Mouse (Mus musculus) urinary bladder, adult 18-20 months (tissue): ENCODE results near the gene Strap.
"Not testable (repeated sequence)": the region's sequence is repeated elsewhere in the genome, so short reads cannot be mapped to it uniquely, and the experiment has no call there.

Experiments used
- DNase-seq, 2 experiments: peaks; one replicate each; pipeline ENCODE4 v3.0.0; 2022; ENCODE audit warnings: low spot score in 2 of 2, mixed read lengths in 2 of 2

The Strap gene

GRCm38 (mm10) chr6:137734846-137735609 lies at the start of gene Strap:
Strap (plus strand) TSS chr6:137735078.
- peak; percentile 78 to 88 for DNase-seq

DNA sequence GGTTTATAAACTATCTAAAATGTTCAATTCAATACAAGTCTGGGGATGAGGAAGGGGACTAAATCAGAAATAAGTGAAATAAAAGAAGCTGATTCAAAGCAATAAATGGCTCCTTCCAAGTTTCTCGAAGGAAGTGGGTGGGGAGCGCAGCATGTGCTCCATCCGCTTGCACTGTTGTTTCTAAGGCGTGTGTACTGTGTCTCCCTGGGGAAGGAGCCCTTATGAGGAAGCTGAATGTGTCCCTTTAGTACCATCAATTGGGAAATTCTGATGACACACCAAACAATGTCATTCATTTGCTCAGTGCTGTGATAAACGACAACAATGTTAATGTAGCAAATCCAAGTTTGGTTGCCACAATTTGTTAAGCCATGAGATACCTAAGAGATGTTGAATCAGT lies 47.2 kb upstream of the Strap start:
- no peak for DNase-seq

GRCm38 (mm10) chr6:137688079-137688478 lies 46.8 kb upstream of the Strap start:
- DNase-seq = no peak

DNA sequence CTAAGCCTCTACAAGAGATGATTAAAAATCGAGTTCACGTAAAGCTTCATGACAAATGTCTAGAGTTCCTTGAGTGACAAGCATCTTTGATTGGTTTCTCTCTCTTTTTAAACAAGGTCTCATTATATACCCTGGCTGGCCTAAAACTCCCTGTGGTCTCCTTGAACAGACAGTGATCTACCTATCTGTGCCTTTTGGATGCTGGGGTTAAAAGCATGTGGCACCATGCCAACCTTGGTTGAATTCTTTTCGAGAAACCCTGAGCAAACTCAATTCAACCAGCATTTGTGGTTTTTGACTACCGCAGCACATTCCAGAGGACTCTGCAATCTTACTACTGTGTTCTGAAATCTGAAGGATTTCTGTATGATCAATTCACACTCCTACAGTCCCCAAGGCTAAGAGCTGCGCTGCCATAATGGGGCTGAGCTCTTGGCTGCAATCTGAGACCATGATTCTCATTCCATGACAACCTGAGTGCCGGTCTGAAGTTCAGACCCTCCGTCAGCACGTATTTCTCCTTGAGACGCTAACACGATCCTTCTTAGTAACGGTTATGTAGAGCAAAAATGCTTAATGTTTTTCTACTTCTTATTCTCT lies 46.3 kb upstream of the Strap start:
- no peak for DNase-seq

DNA sequence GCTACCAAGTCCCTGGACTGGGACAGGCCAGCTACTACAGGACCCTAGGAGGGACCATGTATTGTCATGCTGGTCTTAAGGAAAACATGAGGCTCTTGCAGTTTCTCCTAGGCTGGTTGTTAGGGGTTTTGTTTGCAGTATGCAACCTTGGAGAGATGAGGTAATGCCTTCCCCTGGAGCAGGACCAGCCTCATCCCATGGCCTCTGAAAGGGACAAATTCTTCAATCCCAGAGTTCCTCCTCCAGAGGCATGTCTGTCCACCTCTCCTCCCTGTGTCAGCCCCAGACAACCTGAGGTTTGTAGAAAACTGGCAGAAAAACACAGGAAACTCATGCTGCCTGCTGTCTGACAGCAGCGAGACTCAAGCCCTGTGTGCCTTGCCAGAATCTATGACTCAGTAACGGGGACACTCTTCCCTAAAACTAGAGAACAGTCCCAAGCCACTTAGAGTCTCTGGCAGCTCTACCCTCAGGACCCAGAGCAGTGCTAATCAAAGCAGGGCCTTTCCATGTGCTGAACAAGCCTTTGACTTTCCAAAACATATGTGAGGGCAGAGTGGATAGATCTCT lies 44.2 kb upstream of the Strap start:
- no peak for DNase-seq

- DNase-seq = no peak
These were observed 40.6 kb upstream of the Strap start for GRCm38 (mm10) chr6:137694310-137694709.

DNA sequence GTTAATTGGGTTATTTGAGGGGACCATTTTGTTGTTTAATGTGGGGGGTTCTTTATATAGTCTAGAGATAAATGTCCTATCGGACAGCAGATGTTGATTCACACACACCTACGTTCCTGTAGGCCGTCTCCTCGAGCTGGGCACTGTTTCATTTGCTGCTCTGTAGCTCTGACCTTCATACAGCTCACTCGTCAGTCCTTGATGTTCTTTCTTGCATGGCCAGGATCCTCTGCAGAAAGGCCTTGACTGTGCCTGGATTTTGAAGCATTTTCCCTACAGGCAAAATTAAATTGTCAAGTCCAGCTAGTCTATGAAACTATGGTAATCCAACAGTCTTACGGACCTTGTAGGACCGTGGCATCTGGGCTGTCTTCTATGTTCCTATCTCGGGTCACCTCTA lies 39.8 kb upstream of the Strap start:
- DNase-seq = no peak

GRCm38 (mm10) chr6:137696445-137697204 lies 38.3 kb upstream of the Strap start:
- DNase-seq = no peak

GRCm38 (mm10) chr6:137699434-137699833 lies 35.4 kb upstream of the Strap start:
- DNase-seq = no peak

DNA sequence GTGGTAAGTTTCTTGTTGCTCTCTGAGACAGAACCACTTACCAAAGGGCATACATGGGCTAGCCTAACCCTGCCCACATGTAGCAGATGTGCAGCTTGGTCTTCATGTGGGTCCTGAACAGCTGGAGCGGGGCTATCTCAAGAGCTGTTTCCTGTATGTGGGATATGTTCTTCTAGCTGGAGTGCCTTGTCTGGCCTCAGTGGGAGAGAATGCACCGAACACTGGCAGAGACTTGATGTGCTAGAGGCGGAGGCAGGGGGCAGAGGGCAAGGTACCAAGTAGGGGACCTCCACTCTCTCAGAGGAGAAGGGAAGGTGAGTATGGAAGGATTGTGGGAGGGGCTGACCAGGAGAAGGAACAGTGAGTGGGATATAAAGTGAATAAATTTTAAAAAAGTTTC lies 32.7 kb upstream of the Strap start:
- DNase-seq = no peak

- no peak for DNase-seq
These were observed 32.0 kb upstream of the Strap start for GRCm38 (mm10) chr6:137702918-137703317.

- DNase-seq = no peak
These were observed 31.4 kb upstream of the Strap start for GRCm38 (mm10) chr6:137703431-137703830.

GRCm38 (mm10) chr6:137704300-137704939 lies 30.5 kb upstream of the Strap start:
- DNase-seq = no peak

GRCm38 (mm10) chr6:137706209-137706608 lies 28.7 kb upstream of the Strap start:
- DNase-seq = no peak

DNA sequence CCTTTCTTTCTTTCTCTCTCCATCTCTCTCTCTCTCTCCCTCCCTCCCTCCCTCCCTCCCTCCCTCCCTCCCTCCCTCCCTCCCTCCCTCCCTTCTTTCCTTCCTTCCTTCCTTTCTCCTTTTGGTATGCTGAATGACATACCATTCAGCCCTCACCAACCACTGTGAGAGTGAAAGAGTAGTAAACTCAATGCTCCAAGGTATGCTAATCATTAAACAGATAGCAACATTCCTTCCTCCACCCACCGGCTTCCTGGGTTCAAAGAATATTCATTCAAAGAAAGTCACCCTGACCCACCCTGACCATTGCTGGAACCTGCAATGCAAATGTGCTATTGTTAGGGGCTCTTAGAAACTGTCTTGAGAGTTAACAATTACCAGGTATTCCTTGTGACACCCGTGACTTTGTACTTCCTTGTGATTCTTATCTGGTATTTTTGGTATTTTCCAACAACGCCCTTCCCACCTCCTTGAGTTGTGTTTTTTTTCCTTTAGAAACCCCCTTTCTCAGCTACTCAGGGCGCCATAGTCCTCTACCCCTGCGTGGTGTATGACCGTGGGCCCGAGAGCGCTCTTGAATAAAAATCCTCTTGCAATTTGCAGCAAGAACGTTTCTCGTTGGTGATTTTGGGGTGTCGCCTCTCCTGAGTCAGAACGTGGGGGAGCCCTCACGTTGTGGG lies 26.0 kb upstream of the Strap start:
- not testable (repeated sequence) for DNase-seq

DNA sequence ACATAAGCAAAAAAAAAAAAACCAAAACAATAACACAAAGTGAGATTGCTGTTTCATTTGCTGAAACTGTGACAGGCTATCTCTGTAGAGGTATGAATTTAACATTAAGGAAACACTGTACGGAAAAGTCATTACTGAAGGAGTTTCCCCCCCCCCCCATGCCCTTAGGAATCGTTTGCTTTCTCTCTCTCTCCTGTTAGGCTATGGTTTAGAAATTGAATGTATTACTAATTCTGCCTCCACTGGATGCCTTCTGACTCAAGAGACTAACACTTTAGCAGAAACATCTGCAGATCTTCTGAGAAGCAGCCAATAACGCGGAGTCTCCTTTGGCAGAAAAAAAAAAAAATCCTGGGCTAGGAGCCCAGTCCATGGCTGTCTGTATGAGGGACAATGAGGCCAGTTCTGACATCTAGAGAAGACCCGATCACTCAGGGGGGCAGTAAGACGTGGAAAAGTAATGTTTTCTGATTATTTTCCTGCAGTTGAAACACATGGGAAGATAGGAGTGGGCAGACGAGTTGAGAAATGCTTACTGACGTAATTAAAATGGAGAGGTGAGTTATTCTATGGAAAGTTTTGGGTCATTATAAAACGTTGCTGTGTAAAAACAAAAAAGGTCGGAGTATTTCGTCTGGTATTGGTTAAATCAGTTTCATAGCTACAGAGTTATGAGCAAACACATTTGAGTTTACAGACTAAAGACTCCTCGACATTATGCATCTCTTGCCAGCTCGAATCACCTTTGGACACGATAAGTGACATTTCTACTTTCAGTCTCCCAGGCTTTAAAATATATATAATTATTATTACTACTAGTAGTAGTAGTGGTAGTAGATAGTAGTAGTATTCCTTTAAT lies 24.5 kb upstream of the Strap start:
- no peak for DNase-seq

DNA sequence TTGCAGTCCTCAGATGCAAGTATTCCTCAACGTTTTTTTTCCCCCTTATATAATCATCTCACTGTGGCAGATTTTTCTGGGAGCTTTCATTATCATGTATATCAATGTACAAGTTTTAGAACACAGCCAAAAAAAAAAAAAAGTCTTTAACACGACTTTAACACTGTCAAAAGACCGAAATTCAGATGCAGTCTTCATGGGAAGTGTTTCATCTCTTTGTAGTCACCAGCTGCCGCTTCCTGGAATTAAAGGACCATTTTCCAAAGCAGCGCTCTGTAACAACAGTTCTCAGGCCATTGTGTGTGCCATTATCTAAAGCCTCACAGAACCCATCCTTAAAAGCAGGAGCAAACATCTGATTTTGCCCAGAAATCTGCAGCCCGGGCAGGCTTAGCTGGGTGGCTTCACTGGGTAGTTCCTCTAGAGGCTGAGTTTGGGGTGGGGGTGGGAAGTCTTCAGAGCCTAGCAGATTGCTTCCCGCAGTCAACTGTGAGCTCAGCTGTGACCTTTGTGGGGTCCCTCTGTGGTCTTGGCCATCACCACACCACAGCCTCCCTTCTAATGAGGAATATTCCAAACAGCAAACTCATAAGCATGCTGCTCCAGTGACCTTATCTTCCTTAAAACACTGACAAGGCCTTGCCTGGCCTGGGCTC lies 22.1 kb upstream of the Strap start:
- no peak for DNase-seq

GRCm38 (mm10) chr6:137713310-137713664 lies 21.6 kb upstream of the Strap start:
- DNase-seq = no peak

GRCm38 (mm10) chr6:137716802-137717201 lies 18.1 kb upstream of the Strap start:
- DNase-seq = no peak
